Mouse (Mus musculus): ENCODE measurements around the gene Cd248.

The Cd248 gene

DNA sequence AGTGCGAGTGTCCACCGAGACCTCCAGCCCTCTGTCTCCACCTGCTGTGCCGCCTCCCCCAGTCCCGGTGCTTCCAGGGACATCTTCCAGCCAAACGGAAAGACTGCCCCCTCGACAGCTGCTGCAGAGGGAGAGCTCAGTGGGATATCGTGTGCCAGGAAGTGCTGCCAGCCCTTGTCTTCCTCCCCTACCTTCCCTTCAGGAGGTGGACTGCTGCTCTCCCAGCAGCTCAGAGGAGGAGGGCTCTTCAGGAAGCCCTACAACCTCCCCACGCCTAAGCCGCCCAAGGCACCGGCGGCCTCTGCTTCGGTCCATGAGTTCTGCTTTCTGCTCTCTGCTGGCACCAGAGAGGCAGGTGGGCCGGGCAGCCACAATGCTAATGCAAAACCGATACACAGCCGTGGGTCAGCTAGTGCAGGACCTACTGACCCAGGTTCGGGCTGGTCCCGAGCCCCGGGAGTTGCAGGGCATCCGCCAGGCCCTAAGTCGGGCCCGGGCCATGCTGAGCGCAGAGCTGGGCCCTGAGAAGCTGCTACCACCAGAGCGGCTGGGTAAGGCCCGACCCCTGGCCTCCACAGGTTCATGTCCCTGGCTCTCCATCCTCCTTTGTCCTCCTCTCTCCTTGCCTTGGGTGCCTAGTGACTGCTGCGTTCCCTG is 15.6 kb upstream of the Cd248 start:
- peak in 1 of 2 experiments; percentile 79 for DNase-seq (ENCODE audit: low spot score in 2 of 2)

DNA sequence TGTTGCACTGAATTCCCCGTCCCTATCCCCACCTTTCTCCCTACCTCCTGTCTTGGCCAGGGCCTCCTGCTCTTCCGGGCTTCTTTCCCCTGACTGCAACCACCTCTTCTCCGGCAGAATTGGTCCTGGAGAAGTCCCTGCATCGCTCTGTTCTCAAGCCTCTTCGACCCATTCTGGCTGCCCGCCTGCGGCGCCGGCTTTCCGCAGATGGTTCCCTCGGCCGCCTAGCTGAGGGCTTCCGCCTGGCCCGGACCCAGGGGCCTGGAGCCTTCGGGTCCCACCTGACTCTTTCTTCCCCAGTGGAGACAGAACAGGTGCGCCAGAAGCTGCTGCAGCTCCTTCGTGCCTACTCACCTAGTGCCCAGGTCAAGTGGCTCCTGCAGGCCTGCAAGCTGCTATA is 15.0 kb upstream of the Cd248 start:
- no peak for DNase-seq (ENCODE audit: low spot score in 2 of 2)

DNA sequence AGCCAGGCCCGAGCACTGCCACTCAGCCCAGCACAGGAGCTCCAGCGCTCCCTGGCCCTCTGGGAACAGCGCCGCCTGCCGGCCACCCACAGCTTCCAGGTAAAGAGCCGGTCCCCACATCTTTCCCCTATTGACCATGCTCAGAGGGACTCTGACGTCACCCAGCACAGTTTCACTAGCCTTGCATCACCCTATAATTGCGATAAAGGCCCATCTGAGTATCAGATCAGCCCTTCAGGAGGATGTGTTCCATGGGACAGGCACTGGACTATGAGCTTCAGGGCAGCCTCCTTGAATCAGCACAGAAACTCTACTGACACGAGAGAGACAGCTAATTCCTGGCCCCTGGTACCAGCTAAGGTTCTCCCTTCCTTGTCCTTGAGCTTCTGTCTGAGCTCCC is 14.0 kb upstream of the Cd248 start:
- DNase-seq (ENCODE audit: low spot score in 2 of 2), result no peak

DNA sequence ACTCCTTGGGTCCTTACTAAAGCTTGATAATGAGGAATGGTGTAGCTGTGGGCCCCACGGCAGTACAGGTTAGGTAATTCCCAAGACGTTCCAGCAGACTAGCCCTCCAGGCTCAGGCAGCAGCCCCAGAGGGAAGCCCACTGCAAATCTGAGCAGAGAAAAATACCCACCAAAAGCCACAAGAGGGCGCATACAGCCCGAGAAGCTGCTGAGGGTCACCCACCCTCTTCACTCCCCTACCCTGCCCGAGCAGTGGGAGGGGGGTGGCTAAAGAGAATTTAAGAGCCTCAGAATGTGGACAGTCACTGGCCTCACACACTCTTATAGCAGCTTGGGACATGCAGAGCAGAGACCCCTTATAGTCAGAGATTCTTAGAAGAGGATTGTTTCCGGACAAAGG is 11.6 kb upstream of the Cd248 start:
- DNase-seq (ENCODE audit: low spot score in 2 of 2), result no peak

DNA sequence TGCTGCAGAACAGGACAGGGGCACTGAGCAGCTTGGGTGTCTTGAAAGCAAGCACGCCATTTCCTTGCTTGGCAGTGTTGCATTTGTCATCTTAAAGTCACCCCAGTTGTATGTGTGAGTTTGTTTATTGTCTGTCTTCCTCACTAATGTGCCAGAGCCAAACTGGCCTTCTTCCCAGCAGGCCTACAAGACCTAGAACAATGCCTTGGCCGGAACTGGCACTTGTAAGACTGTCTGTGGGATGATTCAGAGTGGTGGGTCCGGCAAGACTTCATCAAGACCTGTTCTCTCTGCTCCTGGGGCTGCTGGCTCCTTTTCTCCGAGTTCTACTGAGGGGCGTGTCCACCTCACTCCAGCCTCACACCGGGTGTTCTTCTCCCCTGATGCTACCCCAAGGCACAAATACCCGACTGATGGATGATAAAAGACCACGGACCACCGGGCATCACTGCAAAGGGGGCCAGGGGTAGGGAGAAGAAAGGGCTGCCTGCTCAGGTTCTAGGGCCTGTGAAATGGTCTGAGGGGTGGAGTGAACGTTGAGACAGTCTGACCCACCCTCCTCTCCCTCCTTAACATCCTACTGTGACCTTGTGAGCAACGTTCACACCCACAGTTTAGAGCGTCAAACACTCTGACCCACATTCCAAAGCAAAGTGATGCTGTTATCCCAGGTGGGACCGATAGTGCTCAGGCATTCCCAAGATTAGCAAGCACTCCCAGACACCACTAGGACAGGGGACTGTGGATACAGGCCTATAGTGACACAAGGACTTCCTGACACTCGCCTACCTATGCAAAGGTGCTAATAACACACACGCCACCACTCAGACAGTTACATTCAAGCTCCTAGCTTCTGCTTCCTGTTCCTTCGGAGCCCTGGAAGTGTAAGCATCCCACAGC is 9.8 kb upstream of the Cd248 start:
- DNase-seq (ENCODE audit: low spot score in 2 of 2), result no peak

DNA sequence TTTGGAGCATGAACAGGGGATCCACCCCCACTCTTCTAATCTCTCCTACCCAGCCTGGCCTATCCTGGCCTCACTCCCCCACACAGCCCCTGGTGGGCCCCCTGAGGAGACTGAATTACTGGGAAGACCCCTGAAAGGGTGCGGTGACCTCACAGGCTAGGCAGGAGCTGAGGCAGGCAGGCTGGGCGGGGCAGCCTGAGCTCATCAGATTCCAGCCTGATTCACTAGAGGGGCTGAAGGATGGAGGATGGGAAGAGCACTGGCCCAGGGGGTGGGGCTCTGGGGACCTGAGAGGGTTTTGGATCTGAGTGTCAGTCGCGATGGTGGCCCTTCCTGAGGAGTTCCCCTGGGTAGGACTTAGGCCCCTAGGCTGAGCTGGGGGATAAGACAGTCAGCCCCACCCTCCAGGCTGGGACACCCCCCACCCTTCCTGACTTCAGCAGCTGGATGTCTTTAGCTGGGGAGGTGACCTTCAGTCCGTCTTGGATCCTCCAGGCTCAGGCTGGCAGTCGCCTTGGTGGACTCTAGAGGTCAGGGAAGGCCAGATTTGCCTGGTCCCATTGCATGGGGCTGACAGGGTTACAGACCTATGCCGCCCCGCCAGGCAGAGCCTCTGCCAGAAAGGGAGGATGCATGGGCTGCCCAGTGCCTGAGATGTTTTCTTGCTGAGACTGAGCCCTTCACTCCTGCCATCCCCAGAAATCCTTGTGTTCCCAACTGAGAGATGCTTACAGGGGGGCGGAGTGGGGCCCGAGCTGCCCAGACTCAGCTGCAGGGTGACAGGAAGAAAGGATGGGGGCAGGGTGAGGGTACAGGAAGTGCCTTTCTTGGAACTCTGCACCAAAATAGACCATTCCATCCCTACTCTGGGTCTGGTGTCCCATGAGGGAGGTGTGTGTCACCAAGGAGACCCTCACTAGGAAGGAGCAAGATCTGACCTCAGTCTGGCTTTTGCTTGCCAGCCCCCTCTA is 8.8 kb upstream of the Cd248 start:
- no peak for DNase-seq (ENCODE audit: low spot score in 2 of 2)

DNA sequence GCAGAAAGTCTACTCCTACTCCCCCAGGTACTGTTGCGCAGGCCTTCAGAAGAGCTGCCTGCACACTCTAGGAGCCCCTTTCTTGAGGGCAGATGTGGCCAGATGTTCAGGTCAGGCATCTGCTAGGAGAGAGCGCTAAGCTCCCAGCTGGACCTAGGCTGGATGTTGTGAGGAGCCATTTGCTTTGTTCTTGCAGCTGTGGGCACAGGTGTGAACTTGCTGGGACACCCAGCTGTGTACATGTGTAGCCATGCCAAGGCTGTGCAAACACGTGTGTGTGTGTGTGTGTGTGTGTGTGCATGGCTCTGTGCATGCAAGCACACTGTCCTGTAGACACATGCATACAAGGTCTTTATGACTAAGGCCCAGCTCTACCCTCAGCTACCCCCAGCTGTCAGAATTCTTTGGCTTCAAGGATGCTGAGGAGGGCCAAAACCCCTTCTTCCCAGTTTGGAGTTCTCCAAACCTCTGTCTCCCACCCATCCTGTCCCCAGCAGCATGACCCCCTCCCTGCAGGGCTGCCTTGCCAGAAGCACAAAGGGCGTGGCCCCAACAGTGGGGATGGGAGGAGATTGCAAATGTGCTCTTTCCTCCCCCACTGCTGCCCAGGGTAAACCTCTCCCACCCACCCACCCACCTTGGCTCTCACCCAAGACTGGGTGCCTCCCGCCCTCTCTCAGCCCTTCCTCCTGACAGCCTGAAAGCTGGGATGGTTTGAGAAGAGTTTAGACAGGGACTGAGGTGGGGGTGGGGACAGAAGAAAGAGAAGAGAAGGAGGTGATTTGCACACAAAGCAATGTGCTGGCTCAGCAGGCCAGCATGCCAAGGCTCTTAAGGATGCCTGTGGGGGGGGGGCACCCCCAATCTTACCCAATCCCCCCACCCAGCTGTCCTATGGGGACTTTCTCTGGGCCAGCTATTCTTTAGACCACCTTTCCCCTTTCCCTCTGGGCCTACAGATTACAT is 7.2 kb upstream of the Cd248 start:
- no peak for DNase-seq (ENCODE audit: low spot score in 2 of 2)

DNA sequence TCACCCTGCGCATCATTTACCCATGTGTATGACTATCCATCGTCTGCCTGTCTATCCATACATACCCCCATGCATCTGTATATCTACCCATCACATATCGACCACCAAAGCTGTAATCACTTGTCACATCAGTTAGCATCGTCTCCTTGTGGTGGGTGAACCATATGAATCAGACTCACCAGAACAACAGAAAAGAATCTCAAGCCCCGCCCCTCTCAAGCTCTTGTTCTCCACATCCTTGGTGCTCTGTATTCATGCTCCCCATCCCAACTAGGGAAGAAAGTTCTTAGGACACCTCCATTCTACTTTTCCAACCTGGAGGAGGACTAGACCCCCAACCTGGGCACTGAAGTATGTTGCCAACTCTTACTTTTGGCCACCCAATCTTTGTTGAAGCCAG is 5.8 kb upstream of the Cd248 start:
- DNase-seq (ENCODE audit: low spot score in 2 of 2), result no peak

DNA sequence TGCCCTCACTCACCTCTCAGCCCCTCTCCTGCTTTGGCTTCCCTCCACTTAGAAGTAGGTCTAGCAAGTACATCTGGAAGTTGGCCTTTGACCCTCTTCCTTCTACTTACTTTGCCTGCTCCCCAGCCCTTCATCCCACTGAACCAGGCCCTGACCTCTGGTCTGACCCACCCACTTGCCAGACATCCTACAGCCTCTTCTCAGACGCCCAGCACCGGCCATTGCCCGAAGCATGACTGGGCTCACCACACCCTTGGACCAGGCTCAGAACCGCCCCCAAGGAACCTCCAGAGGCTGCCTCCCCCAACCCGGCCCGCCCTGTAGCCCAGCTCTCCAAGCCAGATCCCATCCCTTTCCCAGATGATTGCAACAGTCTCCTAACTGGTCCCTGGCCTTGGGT is 5.4 kb upstream of the Cd248 start:
- no peak for DNase-seq (ENCODE audit: low spot score in 2 of 2)

DNA sequence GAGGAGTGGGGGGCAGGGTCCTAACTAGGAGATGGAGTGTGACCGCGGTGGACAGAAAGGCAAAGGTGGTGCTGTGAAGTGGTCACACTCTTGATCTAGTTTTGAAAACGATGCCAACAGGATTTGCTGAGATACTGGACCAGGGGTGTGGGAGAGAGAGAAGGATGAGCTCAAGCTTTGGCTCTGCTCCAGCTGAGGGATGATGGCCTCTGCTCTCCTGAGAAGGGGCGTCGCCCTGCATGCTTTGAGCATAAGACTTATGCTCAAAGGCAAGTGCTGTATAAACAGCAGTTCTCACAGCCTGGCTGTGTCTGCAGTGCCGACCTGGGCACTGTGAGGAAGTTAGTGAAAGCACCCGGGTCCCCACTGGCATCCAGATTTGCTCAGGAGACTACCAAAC is 2.8 kb upstream of the Cd248 start:
- DNase-seq (ENCODE audit: low spot score in 2 of 2), result no peak

DNA sequence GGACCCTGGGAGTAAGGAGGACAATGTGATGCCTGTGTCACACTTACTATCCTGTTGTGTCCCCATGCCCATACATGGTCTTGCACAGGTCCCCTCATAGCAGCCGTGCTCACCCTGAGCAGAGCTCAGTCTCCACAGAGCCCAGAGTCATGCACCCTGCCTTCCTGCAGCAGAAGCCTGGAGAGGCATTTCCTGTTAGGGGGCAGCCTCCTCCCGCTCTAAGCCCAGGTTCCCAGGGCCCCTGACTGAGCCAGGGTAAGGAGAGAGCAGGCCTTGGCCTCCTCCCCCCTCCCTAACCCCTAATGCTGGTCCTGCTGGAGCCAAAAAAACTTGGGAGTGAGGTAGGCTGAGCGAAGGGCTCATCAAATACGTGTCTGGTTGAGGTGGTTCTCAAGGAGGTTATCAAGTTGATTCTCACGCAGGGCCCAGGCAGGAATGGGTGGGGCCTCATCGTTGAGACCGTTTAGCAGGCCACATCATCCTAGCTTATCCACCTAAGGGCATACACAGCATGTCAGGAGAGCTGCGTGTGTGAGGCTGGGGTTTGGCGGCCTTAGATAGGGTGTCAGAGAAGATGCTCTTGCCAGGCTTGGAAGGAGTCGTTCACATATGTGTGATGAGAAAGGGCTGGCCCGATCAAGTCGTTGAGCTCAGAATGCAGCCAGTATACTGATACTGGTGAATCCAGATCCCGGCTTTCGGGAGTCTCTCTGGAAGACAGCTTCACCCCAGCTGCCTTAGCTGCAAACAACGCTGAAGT is 658 bp upstream of the Cd248 start:
- no peak for DNase-seq (ENCODE audit: low spot score in 2 of 2)

DNA sequence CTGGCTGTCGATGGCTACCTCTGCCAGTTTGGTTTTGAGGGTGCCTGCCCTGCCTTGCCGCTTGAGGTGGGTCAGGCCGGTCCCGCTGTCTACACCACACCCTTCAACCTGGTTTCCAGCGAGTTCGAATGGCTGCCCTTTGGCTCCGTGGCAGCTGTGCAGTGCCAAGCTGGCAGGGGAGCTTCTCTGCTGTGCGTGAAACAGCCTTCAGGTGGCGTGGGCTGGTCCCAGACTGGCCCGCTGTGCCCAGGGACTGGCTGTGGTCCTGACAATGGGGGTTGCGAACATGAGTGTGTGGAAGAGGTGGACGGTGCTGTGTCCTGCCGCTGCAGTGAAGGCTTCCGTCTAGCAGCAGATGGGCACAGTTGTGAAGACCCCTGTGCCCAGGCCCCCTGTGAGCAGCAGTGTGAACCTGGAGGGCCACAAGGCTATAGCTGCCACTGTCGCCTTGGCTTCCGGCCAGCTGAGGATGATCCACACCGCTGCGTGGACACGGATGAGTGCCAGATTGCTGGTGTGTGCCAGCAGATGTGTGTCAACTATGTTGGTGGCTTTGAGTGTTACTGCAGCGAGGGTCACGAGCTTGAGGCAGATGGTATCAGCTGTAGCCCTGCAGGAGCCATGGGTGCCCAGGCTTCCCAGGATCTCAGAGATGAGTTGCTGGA is 824 bp downstream of the Cd248 start:
- DNase-seq (ENCODE audit: low spot score in 2 of 2), result no peak

DNA sequence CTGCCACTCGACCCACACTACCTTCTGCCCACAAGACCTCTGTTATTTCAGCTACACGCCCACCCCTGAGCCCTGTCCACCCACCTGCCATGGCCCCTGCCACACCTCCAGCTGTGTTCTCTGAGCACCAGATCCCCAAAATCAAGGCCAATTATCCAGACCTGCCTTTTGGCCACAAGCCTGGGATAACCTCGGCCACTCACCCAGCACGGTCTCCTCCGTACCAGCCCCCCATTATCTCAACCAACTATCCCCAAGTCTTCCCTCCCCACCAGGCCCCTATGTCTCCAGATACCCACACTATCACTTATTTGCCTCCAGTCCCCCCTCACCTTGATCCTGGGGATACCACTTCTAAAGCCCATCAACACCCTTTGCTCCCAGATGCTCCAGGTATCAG is 1.6 kb downstream of the Cd248 start:
- no peak for DNase-seq (ENCODE audit: low spot score in 2 of 2)

DNA sequence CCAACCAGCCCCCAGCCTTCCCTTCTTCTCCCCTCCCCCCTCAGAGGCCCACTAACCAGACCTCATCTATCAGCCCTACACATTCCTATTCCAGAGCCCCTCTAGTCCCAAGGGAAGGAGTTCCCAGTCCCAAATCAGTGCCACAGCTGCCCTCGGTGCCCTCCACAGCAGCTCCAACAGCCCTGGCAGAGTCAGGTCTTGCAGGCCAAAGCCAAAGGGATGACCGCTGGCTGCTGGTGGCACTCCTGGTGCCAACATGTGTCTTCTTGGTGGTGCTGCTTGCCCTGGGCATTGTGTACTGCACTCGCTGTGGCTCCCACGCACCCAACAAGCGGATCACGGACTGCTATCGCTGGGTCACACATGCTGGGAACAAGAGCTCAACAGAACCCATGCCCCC is 2.1 kb downstream of the Cd248 start:
- DNase-seq (ENCODE audit: low spot score in 2 of 2), result no peak

DNA sequence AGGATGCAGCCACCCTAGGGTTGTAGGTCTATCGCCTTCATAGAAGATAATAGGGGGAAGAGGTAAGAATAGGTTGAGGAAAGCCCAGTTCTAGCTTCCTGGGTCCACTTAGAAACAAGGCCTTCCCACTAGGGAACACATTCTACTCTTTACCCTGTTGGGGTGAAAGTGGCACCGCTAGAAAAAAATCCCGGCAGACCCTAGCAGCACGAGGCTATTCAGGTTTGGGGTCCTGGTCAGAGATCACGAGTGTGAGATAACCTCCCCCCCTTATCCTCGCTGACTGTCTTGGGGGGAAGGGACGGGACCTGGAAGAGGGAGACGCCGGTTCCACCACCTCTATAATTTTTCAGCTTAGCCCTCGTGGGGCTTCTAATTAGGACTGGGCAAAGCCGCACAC is 3.2 kb downstream of the Cd248 start:
- no peak for DNase-seq (ENCODE audit: low spot score in 2 of 2)

DNA sequence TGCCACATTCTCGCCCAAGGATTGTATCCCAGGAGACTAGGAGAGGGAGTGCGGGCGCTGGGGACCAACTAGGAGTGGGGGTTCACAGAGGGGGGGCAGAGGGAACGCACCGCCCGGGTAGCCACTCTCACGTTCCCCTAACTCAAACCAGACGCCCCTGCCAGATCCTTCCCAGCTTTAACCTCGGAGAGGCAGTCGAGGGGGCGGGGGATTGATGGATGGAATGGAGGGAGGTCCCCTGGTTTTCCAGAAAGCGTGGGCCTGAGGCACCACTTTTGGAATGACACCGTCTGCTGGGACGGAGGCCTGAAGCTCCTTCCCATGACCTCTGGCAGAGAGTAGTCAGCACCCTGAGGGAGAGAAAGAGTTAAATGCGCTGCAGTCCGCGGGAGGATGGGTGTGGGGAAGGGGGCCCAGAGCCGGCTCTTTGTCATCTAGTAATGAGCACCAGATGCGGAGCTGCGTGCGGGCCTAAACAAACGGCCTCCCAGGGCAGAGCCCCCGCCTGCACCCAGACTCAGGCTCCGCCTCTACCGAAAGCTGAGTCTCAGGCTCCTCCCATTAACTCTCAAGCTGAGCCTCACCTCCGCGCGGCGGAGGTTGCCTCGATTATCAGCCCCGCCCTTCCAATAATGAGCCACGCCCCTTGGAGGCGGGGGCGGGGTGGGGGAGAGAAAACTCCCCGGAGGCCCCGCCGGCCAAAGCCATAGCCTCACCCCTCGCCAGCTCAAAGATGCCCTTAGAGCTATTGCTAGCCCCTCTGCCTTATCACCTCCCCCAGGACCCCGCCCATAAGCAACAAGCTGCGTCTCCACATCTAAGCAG is 3.9 kb downstream of the Cd248 start:
- DNase-seq (ENCODE audit: low spot score in 2 of 2), result peak in 1 of 2 experiments; percentile 50

DNA sequence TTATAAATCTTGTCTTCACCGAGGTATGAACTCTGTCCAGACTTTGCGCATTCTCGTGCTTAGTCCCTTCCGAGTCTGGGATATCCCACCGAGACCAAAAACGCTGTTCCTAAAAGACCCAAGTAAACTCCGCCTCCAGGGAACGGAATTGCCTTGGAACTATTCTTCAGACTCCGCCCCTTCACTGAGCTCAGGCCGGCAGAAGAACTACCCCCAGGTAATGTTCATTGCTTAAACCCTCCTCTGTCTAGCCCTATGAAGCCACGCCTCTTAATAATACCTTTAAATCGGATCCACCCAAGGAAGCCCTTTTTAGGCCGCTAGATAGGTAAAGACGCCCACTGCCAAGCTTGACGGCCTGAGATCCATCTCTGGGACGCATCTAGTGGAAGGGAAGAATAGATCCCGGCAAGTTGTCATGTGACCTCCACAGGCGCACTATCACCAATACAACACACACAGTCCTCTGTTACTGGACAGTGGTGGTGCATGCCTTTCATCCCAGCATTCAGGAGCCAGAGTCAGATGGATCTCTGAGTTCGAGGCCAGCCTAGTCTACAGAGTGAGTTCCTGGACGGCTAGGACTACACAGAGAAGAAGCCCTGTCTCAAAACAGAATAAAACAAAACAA is 4.6 kb downstream of the Cd248 start:
- DNase-seq (ENCODE audit: low spot score in 2 of 2), result peak in 1 of 2 experiments; percentile 4

DNA sequence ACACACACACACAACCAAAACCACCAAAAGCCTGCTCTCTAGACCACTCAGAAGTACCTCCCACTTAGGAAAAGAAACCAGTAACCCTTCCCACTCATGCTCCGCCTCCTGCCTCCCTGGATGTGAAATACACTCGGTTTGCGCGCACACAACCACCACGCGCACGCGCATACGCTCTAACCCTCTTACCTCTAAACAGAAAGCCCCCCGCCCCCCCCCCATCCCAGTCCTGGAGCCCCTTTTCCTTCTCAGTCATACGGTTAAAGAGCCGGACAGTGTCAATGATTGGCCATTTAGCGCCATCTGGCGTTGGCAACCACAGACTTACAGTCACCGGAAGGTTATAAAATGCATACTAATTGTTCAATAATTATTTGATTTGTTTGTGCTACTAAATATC is 5.2 kb downstream of the Cd248 start:
- peak in 1 of 2 experiments; percentile 28 for DNase-seq (ENCODE audit: low spot score in 2 of 2)
